Mouse (Mus musculus) spleen, adult 2 months (tissue): ENCODE data around the gene Brwd1. TPM values are rescaled to one million over a fixed set of nuclear protein-coding genes. Genes with fewer than 3 reads are reported as not detected.
A peak's percentile ranks its signal among the peaks of the same experiment; 100 is the strongest.
"Not testable (repeated sequence)": the region's sequence is repeated elsewhere in the genome, so short reads cannot be mapped to it uniquely, and the experiment has no call there.

Source experiments
- DNase-seq, 2 experiments: peaks; one replicate each; pipeline versions ENCODE4 v3.0.0 to v3.0.0-alpha.2; 2012 to 2021; ENCODE audit warnings: low spot score in 2 of 2, low read depth in 1 of 2
- H3K27ac ChIP-seq: fragments of 200-500 bp; 2 replicates; pipeline ENCODE4 v1.5.1; 2012; ENCODE audit warnings: low read length, inconsistent platforms; ENCODE audit not compliant: insufficient read depth
- H3K27me3 ChIP-seq: fragments of 200-500 bp; 2 replicates; pipeline ENCODE4 v1.6.1; 2012; ENCODE audit warnings: mild to moderate bottlenecking, moderate library complexity, low read length, inconsistent platforms; ENCODE audit not compliant: control insufficient read depth, insufficient read depth
- H3K36me3 ChIP-seq: fragments of 200-500 bp; 2 replicates; pipeline ENCODE4 v1.6.1; 2012; ENCODE audit warnings: mild to moderate bottlenecking, low read length, inconsistent platforms; ENCODE audit not compliant: control insufficient read depth, insufficient read depth
- H3K4me1 ChIP-seq: fragments of 200-500 bp; 2 replicates; pipeline ENCODE4 v1.6.1; 2011; ENCODE audit warnings: inconsistent platforms; ENCODE audit not compliant: control insufficient read depth, insufficient read depth, insufficient read length
- H3K4me3 ChIP-seq: fragments of 200-500 bp; 2 replicates; pipeline ENCODE4 v1.5.1; 2011; ENCODE audit warnings: mild to moderate bottlenecking, inconsistent platforms; ENCODE audit not compliant: insufficient read depth, insufficient read length; ENCODE audit errors: extremely low read depth
- CTCF ChIP-seq: fragments of 200-500 bp; IDR thresholded peaks from 2 replicates; pipeline ENCODE4 v1.5.1; 2011; ENCODE audit warnings: mild to moderate bottlenecking, inconsistent platforms; ENCODE audit not compliant: insufficient read depth, insufficient read length, insufficient replicate concordance; ENCODE audit errors: extremely low read depth
- POLR2A ChIP-seq: fragments of 200-500 bp; IDR thresholded peaks from 2 replicates; pipeline ENCODE4 v1.6.1; 2011; ENCODE audit warnings: low read depth, low read length, inconsistent platforms
- WGBS: fragments of 180-500 bp; shearing (Covaris S2); methylation state at CpG from one replicate; pipeline ENCODE4 v1.1.7; 2018; 5-methylcytosine and 5-hydroxymethylcytosine counted together
- polyA plus RNA-seq: library from polyadenylated mRNA; depleted of rRNA; stranded (reverse); fragments of >200 nt; gene quantifications from 2 replicates; pipeline ENCODE4 v1.2.3, GENCODE M21; 2012

Brwd1 gene
- polyA plus RNA-seq, 1 experiment: 32.8 TPM

- peak in 1 of 2 experiments; percentile 22 for DNase-seq
- TF ChIP-seq POLR2A (no peak), CTCF (peak; percentile 20; the same call in 1 of the 2 replicates)
- 48% methylated on average over 4 of the region's 4 CpGs for WGBS
Observed at GRCm38 (mm10) chr16:96114729-96115128, 32.4 kb upstream of the Brwd1 start.

GRCm38 (mm10) chr16:96112769-96113168 lies 30.4 kb upstream of the Brwd1 start:
- DNase-seq: peak in 1 of 2 experiments; percentile 69
- H3K4me1 ChIP-seq: peaks cover 18% of the 10 kb centered on the region
- 46% methylated on average over 2 of the region's 2 CpGs for WGBS
- no peak overlapping the region for H3K4me3 ChIP-seq
- H3K27ac ChIP-seq: peak overlapping the region; percentile 3; the same call in 1 of the 2 replicates
- TF ChIP-seq POLR2A (no peak), CTCF (peak; percentile 48; the same call in 1 of the 2 replicates)
- no peaks in the 10 kb centered on the region for H3K27me3 ChIP-seq
- H3K36me3 ChIP-seq: no peaks in the 10 kb centered on the region

More at GRCm38 (mm10) chr16:96114729-96115128, 32.4 kb upstream of the Brwd1 start:
- no peaks in the 10 kb centered on the region for H3K27me3 ChIP-seq
- no peak overlapping the region for H3K4me3 ChIP-seq
- H3K36me3 ChIP-seq: no peaks in the 10 kb centered on the region
- no peak overlapping the region for H3K27ac ChIP-seq
- H3K4me1 ChIP-seq: peaks cover 18% of the 10 kb centered on the region

- DNase-seq: peak in 1 of 2 experiments; percentile 51
- H3K4me1 ChIP-seq: peaks cover 18% of the 10 kb centered on the region
- H3K36me3 ChIP-seq: no peaks in the 10 kb centered on the region
- H3K27ac ChIP-seq: peak overlapping the region; percentile 98
- no peak overlapping the region for H3K4me3 ChIP-seq
- TF ChIP-seq CTCF: no peak
- TF ChIP-seq POLR2A: no peak
- H3K27me3 ChIP-seq: no peaks in the 10 kb centered on the region
- 30% methylated on average over 5 of the region's 5 CpGs for WGBS
Observed at GRCm38 (mm10) chr16:96110655-96111345, 28.5 kb upstream of the Brwd1 start.

- peak; percentile 47 to 62 for DNase-seq
- Histone ChIP-seq H3K4me1 (peaks cover 18% of the 10 kb centered on the region), H3K4me3 (no peak overlapping the region), H3K27me3 (no peaks in the 10 kb centered on the region), H3K36me3 (no peaks in the 10 kb centered on the region), H3K27ac (peak overlapping the region; percentile 98)
- 29% methylated on average over 4 of the region's 4 CpGs for WGBS
- TF ChIP-seq CTCF (no peak), POLR2A (no peak)
Observed at GRCm38 (mm10) chr16:96109673-96110072, 27.3 kb upstream of the Brwd1 start.

- WGBS: 35% methylated on average over 2 of the region's 2 CpGs
- peak; percentile 6; the same call in 1 of the 2 replicates for TF ChIP-seq CTCF
- TF ChIP-seq POLR2A: no peak
- Histone ChIP-seq H3K36me3 (no peaks in the 10 kb centered on the region), H3K4me1 (peaks cover 9% of the 10 kb centered on the region; the same call in 1 of the 2 replicates), H3K27me3 (no peaks in the 10 kb centered on the region), H3K27ac (no peak overlapping the region), H3K4me3 (no peak overlapping the region)
- DNase-seq: no peak
Observed at GRCm38 (mm10) chr16:96103036-96103435, 20.7 kb upstream of the Brwd1 start.

- H3K36me3 ChIP-seq, H3K27ac ChIP-seq, H3K4me1 ChIP-seq, DNase-seq, H3K4me3 ChIP-seq, H3K27me3 ChIP-seq: not testable (repeated sequence)
Observed at GRCm38 (mm10) chr16:96097811-96098210, 15.5 kb upstream of the Brwd1 start.

- H3K4me3 ChIP-seq: no peak overlapping the region
- no peaks in the 10 kb centered on the region for H3K27me3 ChIP-seq
- H3K27ac ChIP-seq: no peak overlapping the region
- 81% methylated on average over 5 of the region's 5 CpGs for WGBS
- H3K4me1 ChIP-seq: peaks cover 5% of the 10 kb centered on the region; the same call in 1 of the 2 replicates
- no peaks in the 10 kb centered on the region for H3K36me3 ChIP-seq
- TF ChIP-seq POLR2A (no peak), CTCF (no peak)
- DNase-seq: no peak
Observed at GRCm38 (mm10) chr16:96095966-96096365, 13.6 kb upstream of the Brwd1 start.
